Mouse (Mus musculus) erythroblast, embryonic 14.5 days (primary cell): ENCODE data around the gene Gm12355.

ENCODE experiments used
- GATA1 ChIP-seq: IDR thresholded peaks from 2 replicates; pipeline ENCODE4 v1.6.1; 2012; ENCODE audit warnings: low read length, inconsistent platforms, mixed read lengths
- TAL1 ChIP-seq: IDR thresholded peaks from 3 replicates; pipeline ENCODE4 v1.6.1; 2012; ENCODE audit warnings: low read length, inconsistent platforms, mixed read lengths

- TF ChIP-seq GATA1 = no peak
- no peak for TF ChIP-seq TAL1
Measured at GRCm38 (mm10) chr11:98590548-98591445, 34.7 kb downstream of the Gm12355 start.
